Mouse (Mus musculus): ENCODE data around the gene Ly9. TPM values are rescaled to one million over a fixed set of nuclear protein-coding genes. Genes with fewer than 3 reads are reported as not detected.

Gene Ly9
- polyA plus RNA-seq (2014; fragmentation: Nextera tagmentation; extraction: Ambion mirVana) = not detected in 2 replicates

DNA sequence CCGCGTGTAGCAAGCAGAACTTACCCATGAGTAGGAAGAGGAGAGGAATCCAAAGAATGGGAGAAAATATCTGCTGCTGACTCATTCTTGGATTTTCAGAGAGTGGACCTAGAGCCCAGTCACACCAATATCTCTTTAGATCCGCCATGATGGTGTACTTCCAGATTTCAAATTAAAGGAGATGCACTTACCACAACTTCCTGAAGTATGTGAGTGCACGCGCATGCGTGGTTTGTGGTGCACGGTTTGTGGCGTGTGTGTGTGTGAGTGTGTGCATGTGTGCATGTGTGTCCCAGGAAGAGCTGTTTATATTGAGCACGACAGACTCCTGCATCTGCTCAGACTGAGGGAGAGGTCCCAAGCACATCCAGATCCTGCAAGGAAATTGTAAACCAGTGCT lies at the start of gene Ly9:
Gene Ly9 (minus strand): TSS at position 235 of the 400 bp plus-strand sequence.
- no peak for ATAC-seq (ENCODE audit: insufficient number of reproducible peaks, low FRiP score, low TSS enrichment, low read depth)
- no peak within 1 kb of the TSS for H3K4me2 ChIP-seq (ENCODE audit: low read depth, severe bottlenecking)
- DNase-seq (ENCODE audit: low spot score) = no peak
- H3K4me3 ChIP-seq (ENCODE audit: low read depth, low read length) = no peak within 1 kb of the TSS
- H3K27ac ChIP-seq (replicated peaks; ENCODE audit: low read depth, low read length) = no peak within 1 kb of the TSS
- no peak within 1 kb of the TSS for H3K9ac ChIP-seq (ENCODE audit: low read length)
- H3K4me1 ChIP-seq (ENCODE audit: control insufficient read depth, insufficient read depth, low read length) = no peaks in the 10 kb centered on the region
- H3K27me3 ChIP-seq (ENCODE audit: control insufficient read depth, insufficient read depth, low read length) = no peaks in the 10 kb centered on the region
- no peaks in the 10 kb centered on the region for H3K9me3 ChIP-seq (ENCODE audit: control insufficient read depth, low read length)
- WGBS = 82% methylated on average over 9 of the region's 9 CpGs
- no peaks in the 10 kb centered on the region for H3K36me3 ChIP-seq (ENCODE audit: control insufficient read depth, insufficient read depth, low read length)

GRCm38 (mm10) chr1:171652734-171653133 lies 45.5 kb upstream of the Ly9 start, which contains the start of gene Slamf7:
Gene Slamf7 (minus strand): TSS chr1:171653035.
- DNase-seq (ENCODE audit: low spot score) (no peak), ATAC-seq (ENCODE audit: insufficient number of reproducible peaks, low FRiP score, low TSS enrichment, low read depth) (no peak)
- Histone ChIP-seq H3K27ac (replicated peaks; ENCODE audit: low read depth, low read length) (no peak within 1 kb of the TSS), H3K27me3 (ENCODE audit: control insufficient read depth, insufficient read depth, low read length) (no peaks in the 10 kb centered on the region), H3K9ac (ENCODE audit: low read length) (no peak within 1 kb of the TSS), H3K9me3 (ENCODE audit: control insufficient read depth, low read length) (no peaks in the 10 kb centered on the region), H3K36me3 (ENCODE audit: control insufficient read depth, insufficient read depth, low read length) (no peaks in the 10 kb centered on the region), H3K4me3 (ENCODE audit: low read depth, low read length) (no peak within 1 kb of the TSS), H3K4me2 (ENCODE audit: low read depth, severe bottlenecking) (no peak within 1 kb of the TSS), H3K4me1 (ENCODE audit: control insufficient read depth, insufficient read depth, low read length) (no peaks in the 10 kb centered on the region)
- WGBS = 78% methylated on average over 5 of the region's 5 CpGs

DNA sequence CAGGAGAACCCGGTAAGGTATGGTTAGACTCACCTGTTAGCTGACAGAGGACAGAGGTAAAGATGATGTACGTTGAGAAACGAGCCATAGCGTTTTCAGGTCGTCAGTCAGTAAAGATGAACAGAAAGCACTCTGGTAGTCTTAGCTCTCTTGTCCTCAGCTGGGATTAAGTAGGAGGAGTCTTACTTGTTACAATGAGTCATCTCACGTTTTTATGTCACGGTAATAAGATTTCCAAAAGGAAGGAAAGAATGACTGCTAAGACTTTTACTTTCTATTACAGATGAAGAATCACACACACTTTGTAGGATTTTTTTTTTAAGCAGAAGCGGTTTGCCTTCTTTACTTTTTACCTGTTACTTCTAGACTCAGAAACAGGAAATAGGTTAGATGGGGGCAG lies 41.6 kb upstream of the Ly9 start:
- H3K9me3 ChIP-seq (ENCODE audit: control insufficient read depth, low read length) = no peaks in the 10 kb centered on the region
- H3K36me3 ChIP-seq (ENCODE audit: control insufficient read depth, insufficient read depth, low read length) = no peaks in the 10 kb centered on the region
- no peak overlapping the region for H3K9ac ChIP-seq (ENCODE audit: low read length)
- H3K27me3 ChIP-seq (ENCODE audit: control insufficient read depth, insufficient read depth, low read length) = no peaks in the 10 kb centered on the region
- DNase-seq (ENCODE audit: low spot score) (no peak), ATAC-seq (ENCODE audit: insufficient number of reproducible peaks, low FRiP score, low TSS enrichment, low read depth) (no peak)
- H3K27ac ChIP-seq (replicated peaks; ENCODE audit: low read depth, low read length) = no peak overlapping the region
- no peak overlapping the region for H3K4me2 ChIP-seq (ENCODE audit: low read depth, severe bottlenecking)
- no peak overlapping the region for H3K4me3 ChIP-seq (ENCODE audit: low read depth, low read length)
- no peaks in the 10 kb centered on the region for H3K4me1 ChIP-seq (ENCODE audit: control insufficient read depth, insufficient read depth, low read length)
- 82% methylated on average over 8 of the region's 8 CpGs for WGBS

DNA sequence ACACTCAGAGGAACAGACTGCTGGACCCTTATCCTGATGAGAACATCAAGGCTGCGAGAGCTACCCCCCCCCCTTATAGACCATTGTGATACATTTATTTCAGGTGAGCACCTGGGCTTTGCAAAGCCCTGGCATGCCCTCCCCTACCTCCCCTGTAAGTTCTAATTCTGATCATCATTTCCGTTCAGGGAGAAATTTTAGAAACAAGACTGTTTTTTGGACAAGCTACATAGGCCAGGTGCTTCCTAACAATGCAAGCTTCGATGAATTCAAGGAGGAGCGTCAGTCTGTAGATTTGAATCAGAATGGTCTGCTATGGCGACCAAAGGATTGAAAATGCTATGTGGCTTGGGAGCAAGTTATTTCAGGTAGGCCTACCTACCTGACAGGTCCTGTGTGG lies 40.5 kb upstream of the Ly9 start:
- no peaks in the 10 kb centered on the region for H3K9me3 ChIP-seq (ENCODE audit: control insufficient read depth, low read length)
- H3K27ac ChIP-seq (replicated peaks; ENCODE audit: low read depth, low read length) = no peak overlapping the region
- ATAC-seq (ENCODE audit: insufficient number of reproducible peaks, low FRiP score, low TSS enrichment, low read depth) (no peak), DNase-seq (ENCODE audit: low spot score) (no peak)
- WGBS = 88% methylated on average over 5 of the region's 5 CpGs
- H3K9ac ChIP-seq (ENCODE audit: low read length) = no peak overlapping the region
- H3K27me3 ChIP-seq (ENCODE audit: control insufficient read depth, insufficient read depth, low read length) = no peaks in the 10 kb centered on the region
- H3K4me3 ChIP-seq (ENCODE audit: low read depth, low read length) = no peak overlapping the region
- H3K4me1 ChIP-seq (ENCODE audit: control insufficient read depth, insufficient read depth, low read length) = no peaks in the 10 kb centered on the region
- H3K36me3 ChIP-seq (ENCODE audit: control insufficient read depth, insufficient read depth, low read length) = no peaks in the 10 kb centered on the region
- H3K4me2 ChIP-seq (ENCODE audit: low read depth, severe bottlenecking) = no peak overlapping the region

DNA sequence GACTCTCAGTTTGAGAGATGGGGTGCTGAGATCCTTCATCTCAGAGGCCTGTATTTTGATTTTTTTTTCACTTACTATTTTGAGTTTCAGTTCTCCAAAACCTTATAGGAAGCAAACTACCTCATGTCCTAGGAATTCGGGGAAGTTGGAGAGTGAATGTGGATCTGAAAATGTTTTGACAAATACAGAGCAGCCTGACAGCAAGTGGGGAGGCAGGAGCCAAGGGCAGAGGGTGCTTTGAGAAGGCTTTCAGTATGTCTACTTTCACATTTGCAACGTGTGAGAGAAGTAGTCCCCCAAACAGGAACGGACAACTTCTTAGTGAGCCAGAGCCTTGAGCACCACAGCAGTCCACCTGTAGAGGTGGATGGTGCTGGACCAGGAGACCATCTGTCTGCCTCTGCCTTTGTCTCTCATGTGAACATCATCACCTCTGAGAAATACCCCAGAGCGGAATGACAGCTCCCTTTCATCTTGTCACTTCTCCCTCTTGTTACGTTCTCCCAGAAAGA lies 39.3 kb upstream of the Ly9 start:
- no peak for ATAC-seq (ENCODE audit: insufficient number of reproducible peaks, low FRiP score, low TSS enrichment, low read depth)
- H3K9ac ChIP-seq (ENCODE audit: low read length) = no peak overlapping the region
- no peak overlapping the region for H3K4me3 ChIP-seq (ENCODE audit: low read depth, low read length)
- H3K27me3 ChIP-seq (ENCODE audit: control insufficient read depth, insufficient read depth, low read length) = no peaks in the 10 kb centered on the region
- H3K4me2 ChIP-seq (ENCODE audit: low read depth, severe bottlenecking) = no peak overlapping the region
- no peak for DNase-seq (ENCODE audit: low spot score)
- 65% methylated on average over 5 of the region's 5 CpGs for WGBS
- H3K36me3 ChIP-seq (ENCODE audit: control insufficient read depth, insufficient read depth, low read length) = no peaks in the 10 kb centered on the region
- H3K4me1 ChIP-seq (ENCODE audit: control insufficient read depth, insufficient read depth, low read length) = no peaks in the 10 kb centered on the region
- no peaks in the 10 kb centered on the region for H3K9me3 ChIP-seq (ENCODE audit: control insufficient read depth, low read length)
- H3K27ac ChIP-seq (replicated peaks; ENCODE audit: low read depth, low read length) = no peak overlapping the region

- 76% methylated on average over 7 of the region's 7 CpGs for WGBS
- no peaks in the 10 kb centered on the region for H3K4me1 ChIP-seq (ENCODE audit: control insufficient read depth, insufficient read depth, low read length)
- H3K9me3 ChIP-seq (ENCODE audit: control insufficient read depth, low read length) = no peaks in the 10 kb centered on the region
- no peak overlapping the region for H3K27ac ChIP-seq (replicated peaks; ENCODE audit: low read depth, low read length)
- no peak overlapping the region for H3K9ac ChIP-seq (ENCODE audit: low read length)
- H3K4me2 ChIP-seq (ENCODE audit: low read depth, severe bottlenecking) = no peak overlapping the region
- ATAC-seq (ENCODE audit: insufficient number of reproducible peaks, low FRiP score, low TSS enrichment, low read depth) (no peak), DNase-seq (ENCODE audit: low spot score) (no peak)
- H3K4me3 ChIP-seq (ENCODE audit: low read depth, low read length) = no peak overlapping the region
- no peaks in the 10 kb centered on the region for H3K27me3 ChIP-seq (ENCODE audit: control insufficient read depth, insufficient read depth, low read length)
- no peaks in the 10 kb centered on the region for H3K36me3 ChIP-seq (ENCODE audit: control insufficient read depth, insufficient read depth, low read length)
Measured at GRCm38 (mm10) chr1:171643612-171644011, 36.4 kb upstream of the Ly9 start.

GRCm38 (mm10) chr1:171640796-171641195 lies 33.6 kb upstream of the Ly9 start:
- Histone ChIP-seq H3K27me3 (ENCODE audit: control insufficient read depth, insufficient read depth, low read length) (no peaks in the 10 kb centered on the region), H3K36me3 (ENCODE audit: control insufficient read depth, insufficient read depth, low read length) (no peaks in the 10 kb centered on the region), H3K4me2 (ENCODE audit: low read depth, severe bottlenecking) (no peak overlapping the region), H3K27ac (replicated peaks; ENCODE audit: low read depth, low read length) (no peak overlapping the region), H3K4me1 (ENCODE audit: control insufficient read depth, insufficient read depth, low read length) (no peaks in the 10 kb centered on the region), H3K9me3 (ENCODE audit: control insufficient read depth, low read length) (no peaks in the 10 kb centered on the region), H3K4me3 (ENCODE audit: low read depth, low read length) (no peak overlapping the region), H3K9ac (ENCODE audit: low read length) (no peak overlapping the region)
- ATAC-seq (ENCODE audit: insufficient number of reproducible peaks, low FRiP score, low TSS enrichment, low read depth) = no peak
- DNase-seq (ENCODE audit: low spot score) = no peak
- 97% methylated on average over 6 of the region's 6 CpGs for WGBS

DNA sequence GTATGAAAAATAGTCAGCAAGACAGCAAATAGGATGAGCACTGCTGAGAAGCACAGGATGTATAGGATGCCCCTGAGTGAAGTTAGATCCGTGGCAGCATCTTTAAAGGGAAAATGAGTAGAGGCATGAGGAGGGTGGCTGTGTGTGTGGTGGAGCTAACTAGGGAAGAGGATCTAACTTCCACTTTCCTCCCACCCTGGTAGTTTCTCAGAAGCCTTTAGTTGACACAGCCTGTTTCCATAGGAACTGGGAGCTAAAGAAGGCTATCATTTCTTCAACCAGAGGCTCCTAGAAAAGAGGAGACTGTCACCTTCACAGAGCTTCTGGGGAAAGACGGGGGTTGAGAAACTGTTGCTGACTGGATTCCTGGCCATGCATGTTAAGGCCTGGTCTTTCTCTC lies 31.5 kb upstream of the Ly9 start:
- Histone ChIP-seq H3K27ac (replicated peaks; ENCODE audit: low read depth, low read length) (no peak overlapping the region), H3K9ac (ENCODE audit: low read length) (no peak overlapping the region), H3K4me3 (ENCODE audit: low read depth, low read length) (no peak overlapping the region), H3K9me3 (ENCODE audit: control insufficient read depth, low read length) (no peaks in the 10 kb centered on the region), H3K36me3 (ENCODE audit: control insufficient read depth, insufficient read depth, low read length) (no peaks in the 10 kb centered on the region), H3K27me3 (ENCODE audit: control insufficient read depth, insufficient read depth, low read length) (no peaks in the 10 kb centered on the region), H3K4me1 (ENCODE audit: control insufficient read depth, insufficient read depth, low read length) (no peaks in the 10 kb centered on the region), H3K4me2 (ENCODE audit: low read depth, severe bottlenecking) (no peak overlapping the region)
- 80% methylated on average over 2 of the region's 2 CpGs for WGBS
- DNase-seq (ENCODE audit: low spot score) (no peak), ATAC-seq (ENCODE audit: insufficient number of reproducible peaks, low FRiP score, low TSS enrichment, low read depth) (no peak)

DNA sequence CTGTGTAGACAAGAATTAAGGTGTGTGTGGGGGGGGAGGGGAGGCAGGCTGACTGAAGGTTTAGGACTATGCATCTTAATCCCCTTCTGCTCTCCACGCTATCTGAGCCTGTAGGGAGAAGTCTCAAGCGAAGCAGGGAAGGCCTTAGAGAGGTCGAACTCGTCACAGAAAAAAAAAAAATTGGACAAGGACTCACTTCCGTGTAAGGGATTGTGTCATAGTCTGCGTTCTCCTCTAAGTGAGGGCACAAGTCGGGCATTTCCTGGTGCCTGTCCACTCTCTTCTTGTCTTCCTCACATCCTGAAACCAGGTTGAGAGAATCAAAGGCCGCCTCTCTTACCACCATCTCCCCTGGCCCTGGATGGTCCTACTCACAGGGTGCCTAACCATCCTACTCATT lies 29.9 kb upstream of the Ly9 start:
- DNase-seq (ENCODE audit: low spot score) (no peak), ATAC-seq (ENCODE audit: insufficient number of reproducible peaks, low FRiP score, low TSS enrichment, low read depth) (no peak)
- Histone ChIP-seq H3K4me3 (ENCODE audit: low read depth, low read length) (no peak overlapping the region), H3K4me2 (ENCODE audit: low read depth, severe bottlenecking) (no peak overlapping the region), H3K4me1 (ENCODE audit: control insufficient read depth, insufficient read depth, low read length) (no peaks in the 10 kb centered on the region), H3K9me3 (ENCODE audit: control insufficient read depth, low read length) (no peaks in the 10 kb centered on the region), H3K9ac (ENCODE audit: low read length) (no peak overlapping the region), H3K36me3 (ENCODE audit: control insufficient read depth, insufficient read depth, low read length) (no peaks in the 10 kb centered on the region), H3K27ac (replicated peaks; ENCODE audit: low read depth, low read length) (no peak overlapping the region), H3K27me3 (ENCODE audit: control insufficient read depth, insufficient read depth, low read length) (no peaks in the 10 kb centered on the region)
- WGBS = 86% methylated on average over 8 of the region's 8 CpGs
